Mouse (Mus musculus) cortical plate, adult 2 months (tissue): ENCODE data around the gene Hoxc5. TPM values are rescaled to one million over a fixed set of nuclear protein-coding genes. Genes with fewer than 3 reads are reported as not detected.

ENCODE experiments used
- H3K27ac ChIP-seq: fragments of 200-500 bp; 2 replicates; pipeline ENCODE4 v1.5.1; 2012; ENCODE audit warnings: low read length, control low read depth, inconsistent platforms; ENCODE audit not compliant: insufficient read depth
- H3K4me1 ChIP-seq: fragments of 200-500 bp; 2 replicates; pipeline ENCODE4 v1.6.1; 2011; ENCODE audit warnings: low read length; ENCODE audit not compliant: control insufficient read depth, insufficient read depth
- H3K4me3 ChIP-seq: fragments of 200-500 bp; 2 replicates; pipeline ENCODE4 v1.5.1; 2011; ENCODE audit warnings: mild to moderate bottlenecking, low read length, control low read depth; ENCODE audit not compliant: insufficient read depth
- CTCF ChIP-seq: fragments of 200-500 bp; IDR thresholded peaks from 2 replicates; pipeline ENCODE4 v1.5.1; 2011; ENCODE audit warnings: mild to moderate bottlenecking, control low read depth, low read length; ENCODE audit not compliant: insufficient read depth; ENCODE audit errors: extremely low read depth
- POLR2A ChIP-seq: fragments of 200-500 bp; IDR thresholded peaks from 2 replicates; pipeline ENCODE4 v1.6.1; 2011; ENCODE audit warnings: mild to moderate bottlenecking, low read length, control low read depth; ENCODE audit not compliant: insufficient read depth; ENCODE audit errors: extremely low read depth
- polyA plus RNA-seq: library from polyadenylated mRNA; depleted of rRNA; stranded (reverse); fragments of >200 nt; gene quantifications from 2 replicates; pipeline ENCODE4 v1.2.3, GENCODE M21; 2012; rRNA removed

Gene Hoxc5
- polyA plus RNA-seq, result not detected in 2 replicates

- H3K4me3 ChIP-seq, result no peak within 1 kb of the TSS
- H3K27ac ChIP-seq, result no peak within 1 kb of the TSS
- H3K4me1 ChIP-seq, result no peaks in the 10 kb centered on the region
- TF ChIP-seq CTCF (no peak), POLR2A (no peak)
Measured at GRCm38 (mm10) chr15:102967312-102967510, at the start of gene Hoxc5. TSS of gene Hoxc5 (plus strand) at chr15:102967443.

- H3K27ac ChIP-seq, result no peak overlapping the region
- TF ChIP-seq POLR2A (no peak), CTCF (no peak)
- H3K4me3 ChIP-seq, result no peak overlapping the region
- H3K4me1 ChIP-seq, result no peaks in the 10 kb centered on the region
Measured at GRCm38 (mm10) chr15:102917972-102918572, 49.2 kb upstream of the Hoxc5 start.

GRCm38 (mm10) chr15:102918611-102919265 lies 48.5 kb upstream of the Hoxc5 start:
- TF ChIP-seq CTCF (no peak), POLR2A (no peak)
- Histone ChIP-seq H3K4me3 (no peak overlapping the region), H3K4me1 (no peaks in the 10 kb centered on the region), H3K27ac (no peak overlapping the region)

GRCm38 (mm10) chr15:102919336-102920180 lies 47.7 kb upstream of the Hoxc5 start:
- no peak overlapping the region for H3K4me3 ChIP-seq
- no peaks in the 10 kb centered on the region for H3K4me1 ChIP-seq
- no peak for TF ChIP-seq POLR2A
- no peak for TF ChIP-seq CTCF
- no peak overlapping the region for H3K27ac ChIP-seq

GRCm38 (mm10) chr15:102920619-102921018 lies 46.6 kb upstream of the Hoxc5 start:
- no peak overlapping the region for H3K27ac ChIP-seq
- H3K4me1 ChIP-seq, result no peaks in the 10 kb centered on the region
- H3K4me3 ChIP-seq, result no peak overlapping the region
- no peak for TF ChIP-seq CTCF
- no peak for TF ChIP-seq POLR2A

- Histone ChIP-seq H3K27ac (no peak within 1 kb of the TSS), H3K4me1 (no peaks in the 10 kb centered on the region), H3K4me3 (no peak within 1 kb of the TSS)
- TF ChIP-seq POLR2A, result no peak
- no peak for TF ChIP-seq CTCF
Measured at GRCm38 (mm10) chr15:102921053-102922011, 45.9 kb upstream of the Hoxc5 start, which contains the start of gene Hoxc13. TSS of gene Hoxc13 (plus strand) at chr15:102921103.

- no peak overlapping the region for H3K4me3 ChIP-seq
- H3K27ac ChIP-seq, result no peak overlapping the region
- no peak for TF ChIP-seq POLR2A
- TF ChIP-seq CTCF, result no peak
Measured at GRCm38 (mm10) chr15:102922012-102922362, 45.3 kb upstream of the Hoxc5 start.

GRCm38 (mm10) chr15:102922636-102923500 lies 44.4 kb upstream of the Hoxc5 start:
- H3K27ac ChIP-seq, result no peak overlapping the region
- TF ChIP-seq POLR2A (no peak), CTCF (no peak)

More at GRCm38 (mm10) chr15:102922012-102922362, 45.3 kb upstream of the Hoxc5 start:
- no peaks in the 10 kb centered on the region for H3K4me1 ChIP-seq

More at GRCm38 (mm10) chr15:102922636-102923500, 44.4 kb upstream of the Hoxc5 start:
- Histone ChIP-seq H3K4me3 (no peak overlapping the region), H3K4me1 (no peaks in the 10 kb centered on the region)
